Comparison of ENCODE assay signal across 8 mouse cellular contexts in the genomic region with DNA sequence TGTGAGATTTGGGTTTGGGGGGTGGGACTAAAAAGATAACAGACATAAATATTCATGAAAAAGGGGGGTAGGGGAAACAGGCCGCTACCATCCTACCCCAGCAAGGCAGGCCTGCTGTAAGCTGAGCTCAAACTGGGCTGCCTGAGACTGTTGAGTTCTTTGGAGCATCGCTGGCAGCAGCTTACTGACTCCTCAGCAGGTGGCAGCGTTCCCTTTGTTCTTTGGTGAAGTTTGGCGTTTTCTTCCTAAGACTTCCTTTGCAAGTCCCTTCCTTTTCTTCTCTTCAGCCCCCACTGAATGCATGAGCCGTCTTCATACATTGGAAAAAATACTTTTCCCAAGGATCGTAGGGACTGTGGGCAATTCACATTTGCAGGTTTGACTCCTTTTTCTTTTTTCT. TPM values are rescaled to one million over a fixed set of nuclear protein-coding genes. Genes with fewer than 3 reads are reported as not detected.
A peak's percentile ranks its signal among the peaks of the same experiment; 100 is the strongest.
DNase-seq lines count a peak whose midpoint lies in the region; ATAC-seq lines count a peak whose summit lies in the region.
"Had no signal": no experiment of that assay in that cellular context is flagged by ENCODE, and none has a peak within 500 bp of the region (broad histone marks: within the 10 kb centered on the region; RNA-seq: fewer than 3 reads in every experiment).

No protein-coding gene starts in this region.

- peak; percentile 69 for ATAC-seq in megakaryocyte progenitor cell, adult 5-6 weeks (replicated peaks; ENCODE audit: poor library complexity)

- DNase-seq in layer of hippocampus, adult 11-12 months (ENCODE audit: low spot score): peak; percentile 37
- no peak for DNase-seq in layer of hippocampus, adult 9-11 months
- peak; percentile 67 for DNase-seq in CD4-positive, CD25-positive, alpha-beta regulatory T cell, adult 2 months (ENCODE audit: low read depth, low spot score)
- DNase-seq in MN1 (ENCODE audit: low spot score): peak; percentile 67
- DNase-seq in heart, postnatal 4 days: peak; percentile 45
- peak; percentile 74 to 80 for DNase-seq in thymus, postnatal 36 days
- DNase-seq: liver, embryonic 13.5 days had no signal

RNA-seq across cellular contexts. Expression of gene Pten, which starts 7.9 kb away (rescaled TPM):
- 10 to 100 TPM; 44.9 to 47.2 TPM for total RNA-seq in heart, postnatal 4 days (2021)
- total RNA-seq in megakaryocyte progenitor cell, adult 5-6 weeks (2015): 97.4 and 97.8 TPM in 2 replicates
- 92.9 and 97.4 TPM in 2 replicates for total RNA-seq in megakaryocyte progenitor cell, adult 5-6 weeks (2017)

RNA-seq across cellular contexts. Expression of gene Atad1, which starts 9.8 kb away (rescaled TPM):
- 10 to 100 TPM; 70.2 to 76.7 TPM for total RNA-seq in heart, postnatal 4 days (2021)
- 88.9 and 89.5 TPM in 2 replicates for total RNA-seq in megakaryocyte progenitor cell, adult 5-6 weeks (2015)
- 64.2 and 68.4 TPM in 2 replicates for total RNA-seq in megakaryocyte progenitor cell, adult 5-6 weeks (2017)
